Mouse (Mus musculus): ENCODE data around the gene Lrmp.

Lrmp gene

GRCm38 (mm10) chr6:145197949-145198686, 82.7 kb downstream of the Lrmp start:
- no peak for TF ChIP-seq GATA4 (IDR thresholded peaks at IDR 0.05; ENCODE audit: insufficient replicate concordance, low read length)

GRCm38 (mm10) chr6:145202432-145203125, 87.1 kb downstream of the Lrmp start:
- no peak for TF ChIP-seq GATA4 (IDR thresholded peaks at IDR 0.05; ENCODE audit: insufficient replicate concordance, low read length)

- TF ChIP-seq GATA4 (IDR thresholded peaks at IDR 0.05; ENCODE audit: insufficient replicate concordance, low read length): no peak
These were observed 89.0 kb downstream of the Lrmp start for GRCm38 (mm10) chr6:145204440-145204839.

GRCm38 (mm10) chr6:145205142-145205541, 89.7 kb downstream of the Lrmp start:
- no peak for TF ChIP-seq GATA4 (IDR thresholded peaks at IDR 0.05; ENCODE audit: insufficient replicate concordance, low read length)

GRCm38 (mm10) chr6:145210056-145210680, 94.7 kb downstream of the Lrmp start:
- no peak for TF ChIP-seq GATA4 (IDR thresholded peaks at IDR 0.05; ENCODE audit: insufficient replicate concordance, low read length)

GRCm38 (mm10) chr6:145210816-145211338, 95.4 kb downstream of the Lrmp start, which contains the start of the genes Casc1 and Etfrf1:
Casc1 (minus strand) TSS chr6:145211005.
Etfrf1 (plus strand) TSS chr6:145211134.
- TF ChIP-seq GATA4 (IDR thresholded peaks at IDR 0.05; ENCODE audit: insufficient replicate concordance, low read length): no peak; the same call in 1 of the 2 replicates

- no peak for TF ChIP-seq GATA4 (IDR thresholded peaks at IDR 0.05; ENCODE audit: insufficient replicate concordance, low read length)
These were observed 96.2 kb downstream of the Lrmp start for GRCm38 (mm10) chr6:145211376-145212305.

GRCm38 (mm10) chr6:145213916-145214315, 98.5 kb downstream of the Lrmp start:
- no peak for TF ChIP-seq GATA4 (IDR thresholded peaks at IDR 0.05; ENCODE audit: insufficient replicate concordance, low read length)

GRCm38 (mm10) chr6:145215826-145216225, 100.4 kb downstream of the Lrmp start:
- TF ChIP-seq GATA4 (IDR thresholded peaks at IDR 0.05; ENCODE audit: insufficient replicate concordance, low read length): no peak

GRCm38 (mm10) chr6:145224246-145224645, 108.8 kb downstream of the Lrmp start:
- TF ChIP-seq GATA4 (IDR thresholded peaks at IDR 0.05; ENCODE audit: insufficient replicate concordance, low read length): no peak
